Mouse (Mus musculus) cerebellum, adult 2 months (tissue): ENCODE results near the gene Nop9.

Source experiments
- CTCF ChIP-seq: fragments of 200-500 bp; IDR thresholded peaks from 2 replicates; pipeline ENCODE4 v1.5.1; 2011; ENCODE audit warnings: low read depth, mild to moderate bottlenecking, control low read depth, low read length, moderate library complexity, borderline replicate concordance; ENCODE audit not compliant: insufficient read depth
- POLR2A ChIP-seq: fragments of 200-500 bp; IDR thresholded peaks from 2 replicates; pipeline ENCODE4 v1.6.1; 2011; ENCODE audit warnings: low read length, control low read depth, borderline replicate concordance; ENCODE audit not compliant: insufficient read depth

GRCm38 (mm10) chr14:55702761-55703160 lies 42.7 kb upstream of the Nop9 start:
- TF ChIP-seq POLR2A (no peak), CTCF (no peak)
